Mouse (Mus musculus) neural tube, embryonic 14.5 days (tissue): ENCODE measurements at regions not wholly inside any gene's neighbourhood (a gene's known extent, or its start where the extent isn't known, plus 50 kb on each side); places are given as distances from the start of the nearest gene placed in this dataset.
"Not testable (repeated sequence)": the region's sequence is repeated elsewhere in the genome, so short reads cannot be mapped to it uniquely, and the experiment has no call there.

Experiments used
- ATAC-seq: fragments of 200-750 bp; cut with Nextera tagmentation; 2 replicates; pipeline ENCODE4 v1.8.0; 2017; ENCODE audit warnings: low read depth, mild to moderate bottlenecking, moderate TSS enrichment, moderate library complexity
- H3K27ac ChIP-seq: fragments of 300-500 bp; sonication (generic); 2 replicates; pipeline ENCODE4 v1.5.1; 2014; ENCODE audit warnings: low read depth, mild to moderate bottlenecking, control low read depth, low read length, moderate library complexity, mixed read lengths
- H3K27me3 ChIP-seq: fragments of 300-500 bp; sonication (generic); 2 replicates; pipeline ENCODE4 v1.6.1; 2014; ENCODE audit warnings: low read length; ENCODE audit not compliant: control insufficient read depth, insufficient read depth
- H3K36me3 ChIP-seq: fragments of 300-500 bp; sonication (generic); 2 replicates; pipeline ENCODE4 v1.6.1; 2014; ENCODE audit warnings: low read length, mixed read lengths; ENCODE audit not compliant: control insufficient read depth, insufficient read depth
- H3K4me1 ChIP-seq: fragments of 300-500 bp; sonication (generic); 2 replicates; pipeline ENCODE4 v1.6.1; 2014; ENCODE audit warnings: low read length; ENCODE audit not compliant: control insufficient read depth, insufficient read depth
- H3K4me2 ChIP-seq: fragments of 300-500 bp; sonication (generic); 2 replicates; pipeline ENCODE4 v1.6.1; 2014; ENCODE audit warnings: mild to moderate bottlenecking, low read depth, low read length, control low read depth
- H3K4me3 ChIP-seq: fragments of 300-500 bp; sonication (generic); 2 replicates; pipeline ENCODE4 v1.5.1; 2014; ENCODE audit warnings: low read depth, low read length, control low read depth, mixed read lengths
- H3K9ac ChIP-seq: fragments of 300-500 bp; sonication (generic); replicated peaks from 2 replicates; pipeline ENCODE4 v1.6.1; 2014; ENCODE audit warnings: low read depth, mild to moderate bottlenecking, control low read depth, low read length, mixed read lengths
- H3K9me3 ChIP-seq: fragments of 300-500 bp; sonication (generic); 2 replicates; pipeline ENCODE4 v1.6.1; 2016; ENCODE audit warnings: low read length; ENCODE audit not compliant: control insufficient read depth
- WGBS: fragments of 180-500 bp; shearing (Covaris S2); extraction: QIAGEN DNeasy Blood & Tissue Kit; methylation state at CpG from one replicate; pipeline ENCODE4 v1.1.7; 2014; 5-methylcytosine and 5-hydroxymethylcytosine counted together

DNA sequence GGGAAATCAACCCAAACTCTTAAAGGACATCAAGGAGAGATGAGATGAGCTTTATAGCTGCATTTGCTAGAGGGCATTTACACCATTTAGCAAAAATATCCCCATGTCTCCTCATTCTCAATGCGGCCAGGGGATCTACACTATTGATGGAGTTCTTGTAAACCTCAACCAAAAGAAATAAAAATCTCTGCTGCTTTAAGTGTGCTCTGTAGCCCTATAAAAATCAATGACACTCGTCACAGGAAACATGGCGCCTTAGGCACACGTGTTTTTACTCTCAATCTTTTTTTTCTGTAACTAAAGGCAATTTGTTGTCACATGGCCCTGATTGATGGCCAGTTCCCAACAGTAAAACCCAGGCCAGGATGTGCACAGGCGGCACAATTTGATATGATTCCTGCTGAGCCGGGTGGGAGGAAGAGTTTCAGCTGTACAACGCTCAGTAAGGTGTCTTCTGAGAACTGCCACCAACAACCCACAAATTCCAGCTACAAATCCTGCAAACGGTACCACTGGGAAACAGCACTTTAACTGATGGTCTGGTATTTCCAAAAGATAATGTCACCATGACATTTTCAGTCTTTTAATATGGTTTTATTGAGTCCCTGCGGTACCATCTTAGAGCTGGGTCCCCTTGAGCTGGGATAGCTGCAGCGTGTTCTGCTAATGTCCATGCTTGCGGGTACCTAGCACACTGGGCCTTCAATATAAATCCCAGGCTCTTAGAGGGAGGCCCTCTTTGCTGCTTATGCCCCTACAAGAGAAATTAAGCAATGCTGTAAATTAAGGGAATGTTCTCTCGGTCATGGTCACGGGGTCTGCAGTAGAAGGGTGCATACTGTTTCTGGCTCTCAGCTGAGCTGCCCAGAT lies 78.8 kb downstream of the Tpbg start:
- Histone ChIP-seq H3K4me2 (no peak overlapping the region), H3K4me1 (no peaks in the 10 kb centered on the region), H3K27ac (no peak overlapping the region), H3K36me3 (no peaks in the 10 kb centered on the region), H3K27me3 (no peaks in the 10 kb centered on the region), H3K4me3 (no peak overlapping the region), H3K9ac (no peak overlapping the region), H3K9me3 (no peaks in the 10 kb centered on the region)
- 51% methylated on average over 13 of the region's 13 CpGs for WGBS
- peak; percentile 89 for ATAC-seq

DNA sequence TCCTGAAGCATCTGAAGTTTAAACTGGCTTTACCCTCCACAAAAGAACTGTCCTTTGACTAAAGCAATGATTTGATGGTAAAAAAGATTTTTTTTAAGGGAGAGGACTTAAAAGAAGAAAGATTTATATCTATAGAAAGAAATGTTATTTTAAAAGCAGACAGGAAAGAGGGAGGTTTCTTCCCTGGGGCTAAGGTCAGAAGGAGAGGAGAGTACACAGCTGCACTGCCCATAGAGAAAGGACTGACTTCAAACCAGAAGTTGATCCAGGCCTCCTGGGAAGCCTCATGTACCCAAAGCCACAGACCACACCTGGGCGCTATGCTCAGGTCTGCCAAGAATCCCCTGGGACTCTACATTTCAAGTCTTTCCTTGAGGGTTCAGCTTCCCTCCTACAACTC lies 83.1 kb downstream of the Tpbg start:
- Histone ChIP-seq H3K27ac (no peak overlapping the region), H3K9me3 (no peaks in the 10 kb centered on the region), H3K4me3 (no peak overlapping the region), H3K27me3 (no peaks in the 10 kb centered on the region), H3K9ac (no peak overlapping the region), H3K4me2 (no peak overlapping the region), H3K36me3 (no peaks in the 10 kb centered on the region), H3K4me1 (no peaks in the 10 kb centered on the region)
- no peak for ATAC-seq
- WGBS = 89% methylated on average over 1 of the region's 1 CpGs

DNA sequence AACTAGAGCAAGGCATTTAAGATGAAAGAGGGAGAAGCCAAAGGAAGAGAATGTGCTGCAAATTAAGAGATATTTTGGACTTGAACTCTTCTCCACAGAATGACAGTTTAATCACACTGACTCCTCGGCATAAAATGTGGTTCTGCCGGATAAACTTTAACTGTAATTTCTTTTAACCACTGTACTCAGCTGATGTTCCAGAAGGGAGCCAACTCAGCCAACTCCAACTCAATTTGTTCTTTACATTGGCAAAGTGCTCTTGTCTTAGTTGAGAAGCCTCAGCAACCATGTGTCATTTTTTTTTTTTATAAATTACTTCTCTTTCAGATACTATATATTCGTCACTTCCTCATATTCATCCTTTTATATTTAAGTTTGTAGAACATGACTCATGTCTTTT lies 90.0 kb downstream of the Tpbg start:
- no peak overlapping the region for H3K27ac ChIP-seq
- no peaks in the 10 kb centered on the region for H3K36me3 ChIP-seq
- no peak for ATAC-seq
- no peaks in the 10 kb centered on the region for H3K4me1 ChIP-seq
- 91% methylated on average over 3 of the region's 3 CpGs for WGBS
- no peak overlapping the region for H3K4me2 ChIP-seq
- no peaks in the 10 kb centered on the region for H3K27me3 ChIP-seq
- no peak overlapping the region for H3K4me3 ChIP-seq
- H3K9ac ChIP-seq = no peak overlapping the region
- no peaks in the 10 kb centered on the region for H3K9me3 ChIP-seq

DNA sequence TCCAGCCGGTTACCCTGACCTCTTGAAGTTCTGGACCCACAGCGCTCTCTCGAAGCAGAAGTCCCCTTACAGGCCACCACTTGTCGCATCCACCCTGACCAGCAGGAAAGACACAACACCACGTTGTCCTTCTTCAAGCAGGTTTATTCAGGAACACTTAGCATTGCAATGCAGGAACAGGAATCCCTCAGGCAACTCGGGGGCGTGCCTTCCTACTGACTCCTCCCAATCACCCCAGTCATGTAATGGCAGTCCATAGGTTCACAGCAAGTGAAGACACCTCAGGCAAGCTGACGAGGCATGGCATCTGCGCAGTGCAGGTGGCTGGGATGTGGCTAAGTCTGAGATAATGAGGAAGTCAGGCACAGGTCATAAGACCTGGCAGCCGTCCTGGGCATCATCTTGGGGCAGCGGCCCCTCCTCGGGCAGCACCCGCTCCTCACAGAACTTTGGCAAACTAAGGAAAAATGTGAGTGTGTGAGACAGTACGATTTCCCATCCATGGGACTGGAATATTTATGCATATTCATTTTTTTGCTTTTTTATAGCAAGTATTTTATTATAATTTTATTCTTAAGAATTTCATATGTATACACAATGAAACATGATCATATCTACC lies 101.0 kb downstream of the Tpbg start:
- not testable (repeated sequence) for H3K9ac ChIP-seq, H3K27ac ChIP-seq, H3K4me3 ChIP-seq, H3K9me3 ChIP-seq, H3K4me2 ChIP-seq, ATAC-seq, H3K4me1 ChIP-seq, H3K36me3 ChIP-seq, H3K27me3 ChIP-seq
- 92% methylated on average over 14 of the region's 14 CpGs for WGBS

DNA sequence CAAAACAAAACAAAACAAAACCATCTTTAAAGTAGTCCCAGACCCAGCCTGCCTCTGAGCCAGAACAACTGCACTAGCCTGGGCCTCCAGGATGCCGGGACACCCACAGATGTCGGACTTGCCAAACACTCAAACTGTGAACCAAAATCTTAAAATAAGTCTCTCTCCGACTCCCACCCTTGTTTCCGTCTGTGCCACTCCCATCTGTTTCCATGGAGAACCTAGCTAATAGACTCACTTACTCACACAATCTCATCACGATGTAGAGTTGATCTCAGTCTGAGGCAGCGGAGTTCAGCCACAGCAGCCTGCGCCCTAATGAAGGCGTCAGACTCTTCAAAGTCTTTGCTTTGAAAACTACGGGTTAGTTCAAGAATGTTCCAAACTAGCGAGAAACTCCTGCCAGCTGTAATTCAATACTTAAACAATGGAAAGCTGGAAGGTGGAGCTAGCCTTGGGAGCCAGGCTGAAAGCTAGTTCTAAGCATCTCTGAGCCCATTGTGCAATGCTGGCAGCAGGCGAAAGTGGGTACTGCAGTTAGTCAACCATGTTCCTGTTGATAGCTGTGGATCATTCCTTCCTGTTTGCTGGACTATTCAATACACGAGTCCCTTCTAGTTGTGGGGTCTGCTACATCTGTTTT lies 106.4 kb downstream of the Tpbg start:
- 66% methylated on average over 12 of the region's 12 CpGs for WGBS

DNA sequence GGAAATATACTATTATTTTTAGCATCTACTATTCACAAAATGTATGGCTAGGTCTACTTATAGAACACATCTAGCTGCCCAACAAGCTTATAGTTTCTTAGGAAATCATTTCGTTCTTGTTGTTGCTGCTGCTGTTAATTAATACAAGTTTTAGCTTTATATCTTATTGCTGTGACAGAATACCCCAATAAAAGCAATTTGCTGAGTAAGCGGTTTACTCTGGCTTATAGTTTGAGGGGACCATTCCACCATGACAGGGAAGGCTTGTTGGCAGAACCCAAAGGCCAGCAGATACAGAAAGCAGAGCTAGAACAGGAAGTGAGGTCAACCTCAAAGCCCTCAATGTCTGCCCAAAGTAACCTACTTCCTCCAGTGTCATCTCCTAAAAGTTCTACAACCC lies 109.6 kb downstream of the Tpbg start:
- Histone ChIP-seq H3K36me3 (no peaks in the 10 kb centered on the region), H3K27me3 (no peaks in the 10 kb centered on the region), H3K4me1 (no peaks in the 10 kb centered on the region), H3K27ac (no peak overlapping the region), H3K4me2 (no peak overlapping the region), H3K9ac (no peak overlapping the region), H3K9me3 (no peaks in the 10 kb centered on the region; the same call in 1 of the 2 replicates), H3K4me3 (no peak overlapping the region)
- ATAC-seq = no peak
- WGBS = 87% methylated on average over 2 of the region's 2 CpGs

More for the DNA sequence above, 106.4 kb downstream of the Tpbg start:
- Histone ChIP-seq H3K4me2 (no peak overlapping the region), H3K9ac (no peak overlapping the region), H3K27ac (no peak overlapping the region), H3K36me3 (no peaks in the 10 kb centered on the region), H3K4me1 (no peaks in the 10 kb centered on the region), H3K9me3 (no peaks in the 10 kb centered on the region; the same call in 1 of the 2 replicates), H3K27me3 (no peaks in the 10 kb centered on the region), H3K4me3 (no peak overlapping the region)
- ATAC-seq = no peak

DNA sequence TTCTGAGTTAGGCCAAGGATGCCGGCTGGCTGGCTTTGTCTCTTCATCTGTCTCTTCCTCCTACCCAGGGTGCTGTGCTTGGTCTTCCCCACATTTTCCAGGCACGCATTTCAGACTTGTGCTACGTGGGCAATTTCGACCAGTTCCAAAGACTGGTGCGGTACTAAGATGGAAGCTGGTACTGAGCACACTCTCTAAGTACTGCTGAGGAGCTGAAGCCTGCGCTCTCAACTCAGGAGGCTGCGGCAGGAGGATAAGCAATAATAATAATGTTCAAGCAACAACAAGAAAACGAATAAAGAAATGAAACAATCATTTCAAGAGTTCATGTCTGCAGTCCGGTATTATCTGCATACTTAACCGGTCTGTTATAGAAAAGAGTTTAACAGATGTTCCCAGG lies 127.9 kb downstream of the Tpbg start:
- H3K9ac ChIP-seq = no peak overlapping the region
- H3K4me1 ChIP-seq = no peaks in the 10 kb centered on the region
- no peak overlapping the region for H3K4me3 ChIP-seq
- H3K4me2 ChIP-seq = no peak overlapping the region
- ATAC-seq = no peak
- H3K27ac ChIP-seq = no peak overlapping the region
- 92% methylated on average over 10 of the region's 10 CpGs for WGBS
- no peaks in the 10 kb centered on the region for H3K27me3 ChIP-seq
- H3K9me3 ChIP-seq = no peaks in the 10 kb centered on the region
- no peaks in the 10 kb centered on the region for H3K36me3 ChIP-seq

DNA sequence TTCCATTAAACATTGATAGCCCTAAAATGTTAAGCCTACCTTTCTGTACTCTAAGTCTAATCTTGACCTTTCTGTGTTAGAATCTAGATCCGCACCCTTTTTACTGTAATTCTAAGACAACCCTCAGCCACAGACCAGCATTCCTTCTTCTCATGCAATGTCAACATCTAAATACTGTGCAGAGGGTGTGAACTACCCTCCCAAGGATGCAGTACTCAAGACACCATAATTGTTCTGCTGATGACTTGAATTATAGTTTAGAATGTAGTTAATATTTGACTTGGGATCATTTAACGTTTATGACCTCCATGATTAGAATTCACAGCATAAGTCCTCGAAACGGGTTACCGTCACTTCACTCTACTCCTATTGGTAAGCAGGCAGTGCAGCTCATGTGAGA lies 139.2 kb downstream of the Tpbg start:
- Histone ChIP-seq H3K27me3 (no peaks in the 10 kb centered on the region), H3K4me2 (no peak overlapping the region), H3K4me3 (no peak overlapping the region), H3K9me3 (no peaks in the 10 kb centered on the region), H3K4me1 (no peaks in the 10 kb centered on the region), H3K36me3 (no peaks in the 10 kb centered on the region), H3K27ac (no peak overlapping the region), H3K9ac (no peak overlapping the region)
- no peak for ATAC-seq
- WGBS = 82% methylated on average over 5 of the region's 5 CpGs

DNA sequence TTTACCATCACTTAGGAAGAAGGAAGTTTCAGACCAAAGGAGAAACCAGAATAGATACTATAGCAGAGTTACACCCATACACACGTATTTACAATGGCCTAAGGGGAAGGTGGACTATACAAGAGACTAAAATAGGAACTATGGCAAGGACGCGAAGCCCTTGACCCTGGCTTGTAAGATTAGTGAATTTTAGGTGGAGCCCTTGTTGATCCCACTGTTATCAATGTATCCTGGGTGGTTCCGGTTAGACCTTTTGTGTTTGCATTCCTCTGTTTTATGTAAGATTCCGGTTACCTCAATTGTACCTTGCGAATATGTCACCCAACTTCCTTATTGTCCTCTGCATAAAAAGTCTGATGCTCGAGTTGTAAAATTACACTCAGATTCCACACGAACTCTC lies 141.3 kb downstream of the Tpbg start:
- H3K4me3 ChIP-seq, ATAC-seq, H3K36me3 ChIP-seq, H3K27me3 ChIP-seq, H3K27ac ChIP-seq, H3K4me2 ChIP-seq, H3K9me3 ChIP-seq, H3K4me1 ChIP-seq, H3K9ac ChIP-seq: not testable (repeated sequence)
- over 99% methylated on average over 7 of the region's 8 CpGs for WGBS
